Comparison of ENCODE assay signal across 8 mouse cellular contexts in the genomic region with DNA sequence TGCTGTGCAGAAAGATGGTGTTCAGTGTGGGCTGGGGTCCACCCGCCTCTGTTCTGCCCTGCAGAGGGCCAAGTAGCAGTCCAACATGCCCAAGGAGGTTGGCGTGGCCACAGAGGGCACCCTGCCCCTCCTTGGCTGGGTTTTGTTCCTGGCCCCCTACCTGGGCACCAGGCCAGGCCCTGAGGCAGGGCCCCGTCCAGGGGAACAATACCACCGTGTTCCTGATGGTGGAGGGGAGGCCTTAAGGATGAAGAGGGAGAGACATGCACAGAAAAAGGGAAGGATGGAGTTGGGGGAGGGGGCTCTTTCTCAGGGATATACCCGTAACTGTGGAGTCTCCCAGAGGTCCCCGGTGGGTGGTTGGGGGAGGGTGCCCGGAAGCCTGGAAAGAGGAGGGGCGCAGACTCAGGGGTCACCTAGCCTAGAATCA. TPM values are rescaled to one million over a fixed set of nuclear protein-coding genes. Genes with fewer than 3 reads are reported as not detected.
DNase-seq lines count a peak whose midpoint lies in the region; ATAC-seq and TF ChIP-seq lines count a peak whose summit lies in the region.

No protein-coding gene starts in this region.

- no peak for TF ChIP-seq CTCF in lung, embryonic 14.5 days (IDR thresholded peaks at IDR 0.05; ENCODE audit: low read depth)
- no peak for TF ChIP-seq CTCF in hindbrain, postnatal 0 days (IDR thresholded peaks at IDR 0.05; ENCODE audit: low read depth)

- H3K9me3 ChIP-seq in lung, embryonic 14.5 days (ENCODE audit: low read depth, low read length), result no peaks in the 10 kb centered on the region
- no peaks in the 10 kb centered on the region for H3K9me3 ChIP-seq in embryonic facial prominence, embryonic 11.5 days (replicated peaks; ENCODE audit: control insufficient read depth, low read length)
- H3K9me3 ChIP-seq in hindbrain, postnatal 0 days (ENCODE audit: low read length), result no peaks in the 10 kb centered on the region
- H3K9me3 ChIP-seq in midbrain, embryonic 14.5 days (ENCODE audit: control insufficient read depth, low read length), result no peaks in the 10 kb centered on the region

- peaks cover 49% of the 10 kb centered on the region for H3K4me1 ChIP-seq in lung, embryonic 14.5 days (ENCODE audit: insufficient read depth)
- peaks cover 16% of the 10 kb centered on the region for H3K4me1 ChIP-seq in embryonic facial prominence, embryonic 11.5 days (ENCODE audit: control insufficient read depth, insufficient read depth, low read length)
- H3K4me1 ChIP-seq in hindbrain, postnatal 0 days (ENCODE audit: insufficient read depth, low read length), result peaks cover 25% of the 10 kb centered on the region
- peaks cover 42% of the 10 kb centered on the region for H3K4me1 ChIP-seq in midbrain, embryonic 14.5 days (ENCODE audit: control insufficient read depth, insufficient read depth, low read length)

- whole genome bisulfite sequencing in lung, embryonic 14.5 days, result 21% methylated on average over 8 of the region's 8 CpGs
- WGBS in embryonic facial prominence, embryonic 11.5 days, result 15% methylated on average over 8 of the region's 8 CpGs
- 19% methylated on average over 8 of the region's 8 CpGs for WGBS in hindbrain, postnatal 0 days
- 22% methylated on average over 8 of the region's 8 CpGs for WGBS in midbrain, embryonic 14.5 days

- H3K27ac ChIP-seq in lung, embryonic 14.5 days (ENCODE audit: low read depth), result peak overlapping the region; percentile 99
- peak overlapping the region; percentile 96 for H3K27ac ChIP-seq in embryonic facial prominence, embryonic 11.5 days (replicated peaks; ENCODE audit: low read depth, low read length)
- H3K27ac ChIP-seq in hindbrain, postnatal 0 days, result peak overlapping the region; percentile 80
- H3K27ac ChIP-seq in midbrain, embryonic 14.5 days (replicated peaks; ENCODE audit: low read depth, low read length), result 0 out of 2 replicates have a peak overlapping the region, but pooled peaks have one; percentile 42

- no peak for ATAC-seq in lung, embryonic 14.5 days (ENCODE audit: insufficient read depth)
- ATAC-seq in embryonic facial prominence, embryonic 11.5 days (replicated peaks; ENCODE audit: insufficient number of reproducible peaks, low FRiP score, low TSS enrichment, low read depth), result no peak
- no peak; the same call in 1 of the 2 replicates for ATAC-seq in hindbrain, postnatal 0 days
- no peak for ATAC-seq in midbrain, embryonic 14.5 days (ENCODE audit: low FRiP score, low TSS enrichment)

- H3K4me3 ChIP-seq in lung, embryonic 14.5 days (ENCODE audit: low read depth, low read length), result peak overlapping the region; percentile 77
- peak overlapping the region; percentile 50 for H3K4me3 ChIP-seq in embryonic facial prominence, embryonic 11.5 days (ENCODE audit: low read depth, low read length)
- H3K4me3 ChIP-seq in hindbrain, postnatal 0 days (ENCODE audit: low read length), result peak overlapping the region; percentile 47; the same call in 1 of the 2 replicates
- H3K4me3 ChIP-seq in midbrain, embryonic 14.5 days (replicated peaks; ENCODE audit: low read depth, low read length), result no peak overlapping the region

- peak; percentile 56 for DNase-seq in lung, embryonic 14.5 days
- DNase-seq in lung, postnatal 25 days (ENCODE audit: low spot score), result no peak
- DNase-seq in embryonic facial prominence, embryonic 11.5 days (ENCODE audit: low spot score), result no peak
- peak; percentile 38 for DNase-seq in hindbrain, postnatal 0 days (ENCODE audit: low spot score)
- peak; percentile 46 for DNase-seq in midbrain, embryonic 14.5 days
- DNase-seq in right cerebral cortex, postnatal 25 days, result no peak
- no peak for DNase-seq in layer of hippocampus, adult 9-10 months (ENCODE audit: low spot score)
- no peak for DNase-seq in urinary bladder, postnatal 10 days (ENCODE audit: low spot score)

- H3K4me2 ChIP-seq in lung, embryonic 14.5 days, result peak overlapping the region; percentile 94
- peak overlapping the region; percentile 91 for H3K4me2 ChIP-seq in embryonic facial prominence, embryonic 11.5 days (ENCODE audit: low read depth, low read length)
- H3K4me2 ChIP-seq in hindbrain, postnatal 0 days (ENCODE audit: low read depth, low read length), result peak overlapping the region; percentile 76
- peak overlapping the region; percentile 66 for H3K4me2 ChIP-seq in midbrain, embryonic 14.5 days (ENCODE audit: low read length)

- no peaks in the 10 kb centered on the region for H3K27me3 ChIP-seq in lung, embryonic 14.5 days (ENCODE audit: insufficient read depth, low read length)
- H3K27me3 ChIP-seq in embryonic facial prominence, embryonic 11.5 days (ENCODE audit: control insufficient read depth, insufficient read depth, low read length), result no peaks in the 10 kb centered on the region
- no peaks in the 10 kb centered on the region for H3K27me3 ChIP-seq in hindbrain, postnatal 0 days (ENCODE audit: insufficient read depth, low read length)
- H3K27me3 ChIP-seq in midbrain, embryonic 14.5 days (ENCODE audit: control insufficient read depth, insufficient read depth, low read length), result no peaks in the 10 kb centered on the region; the same call in 1 of the 2 replicates

- H3K36me3 ChIP-seq in lung, embryonic 14.5 days (ENCODE audit: insufficient read depth), result peaks cover 3% of the 10 kb centered on the region; the same call in 1 of the 2 replicates
- H3K36me3 ChIP-seq in embryonic facial prominence, embryonic 11.5 days (replicated peaks; ENCODE audit: control insufficient read depth, insufficient read depth, low read depth, low read length), result no peaks in the 10 kb centered on the region
- no peaks in the 10 kb centered on the region for H3K36me3 ChIP-seq in hindbrain, postnatal 0 days (ENCODE audit: insufficient read depth, low read length)
- no peaks in the 10 kb centered on the region for H3K36me3 ChIP-seq in midbrain, embryonic 14.5 days (ENCODE audit: control insufficient read depth, insufficient read depth, low read length)

- H3K9ac ChIP-seq in lung, embryonic 14.5 days, result peak overlapping the region; percentile 86
- peak overlapping the region; percentile 25 for H3K9ac ChIP-seq in embryonic facial prominence, embryonic 11.5 days (replicated peaks; ENCODE audit: low read length)
- H3K9ac ChIP-seq in hindbrain, postnatal 0 days (replicated peaks; ENCODE audit: low read length), result peak overlapping the region; percentile 51
- H3K9ac ChIP-seq in midbrain, embryonic 14.5 days (replicated peaks; ENCODE audit: low read length), result peak overlapping the region; percentile 57; the same call in 1 of the 2 replicates

RNA-seq across cellular contexts. Expression of a gene that starts 15.1 kb away (rescaled TPM):
- polyA plus RNA-seq in lung, embryonic 14.5 days (2014; fragmentation: Nextera tagmentation; extraction: Ambion mirVana), result 2.8 and 4.2 TPM in 2 replicates
- 3.9 and 4.7 TPM in 2 replicates for polyA plus RNA-seq in embryonic facial prominence, embryonic 11.5 days (2014; fragmentation: Nextera tagmentation; extraction: Ambion mirVana)
- total RNA-seq in hindbrain, postnatal 0 days (2014; rRNA removed), result 2.3 and 3.2 TPM in 2 replicates
- 11.5 and 15.5 TPM in 2 replicates for polyA plus RNA-seq in hindbrain, postnatal 0 days (2015; fragmentation: Nextera tagmentation; extraction: Ambion mirVana)
- polyA plus RNA-seq in midbrain, embryonic 14.5 days (2014; fragmentation: Nextera tagmentation; extraction: Ambion mirVana), result 9.4 and 11.7 TPM in 2 replicates

RNA-seq across cellular contexts. Expression of a gene that starts 36.7 kb away (rescaled TPM):
- 13.9 and 14.4 TPM in 2 replicates for polyA plus RNA-seq in lung, embryonic 14.5 days (2014; fragmentation: Nextera tagmentation; extraction: Ambion mirVana)
- 15.3 and 16.9 TPM in 2 replicates for polyA plus RNA-seq in embryonic facial prominence, embryonic 11.5 days (2014; fragmentation: Nextera tagmentation; extraction: Ambion mirVana)
- total RNA-seq in hindbrain, postnatal 0 days (2014; rRNA removed), result 44.1 and 50.6 TPM in 2 replicates
- polyA plus RNA-seq in hindbrain, postnatal 0 days (2015; fragmentation: Nextera tagmentation; extraction: Ambion mirVana), result 11.0 and 11.3 TPM in 2 replicates
- 28.7 and 35.6 TPM in 2 replicates for polyA plus RNA-seq in midbrain, embryonic 14.5 days (2014; fragmentation: Nextera tagmentation; extraction: Ambion mirVana)

RNA-seq across cellular contexts. Expression of a gene that starts 49.4 kb away (rescaled TPM):
- polyA plus RNA-seq in lung, embryonic 14.5 days (2014; fragmentation: Nextera tagmentation; extraction: Ambion mirVana), result 377 and 384 TPM in 2 replicates
- polyA plus RNA-seq in embryonic facial prominence, embryonic 11.5 days (2014; fragmentation: Nextera tagmentation; extraction: Ambion mirVana), result 322 and 340 TPM in 2 replicates
- 69.4 and 79.5 TPM in 2 replicates for total RNA-seq in hindbrain, postnatal 0 days (2014; rRNA removed)
- polyA plus RNA-seq in hindbrain, postnatal 0 days (2015; fragmentation: Nextera tagmentation; extraction: Ambion mirVana), result 318 and 325 TPM in 2 replicates
- 261 and 282 TPM in 2 replicates for polyA plus RNA-seq in midbrain, embryonic 14.5 days (2014; fragmentation: Nextera tagmentation; extraction: Ambion mirVana)

RNA-seq across cellular contexts. Expression of a gene that starts 52.3 kb away (rescaled TPM):
- 0.66 and 0.99 TPM in 2 replicates for polyA plus RNA-seq in lung, embryonic 14.5 days (2014; fragmentation: Nextera tagmentation; extraction: Ambion mirVana)
- 0.53 and 0.67 TPM in 2 replicates for polyA plus RNA-seq in embryonic facial prominence, embryonic 11.5 days (2014; fragmentation: Nextera tagmentation; extraction: Ambion mirVana)
- total RNA-seq in hindbrain, postnatal 0 days (2014; rRNA removed), result 3.3 and 5.9 TPM in 2 replicates
- polyA plus RNA-seq in hindbrain, postnatal 0 days (2015; fragmentation: Nextera tagmentation; extraction: Ambion mirVana), result 2.7 and 3.0 TPM in 2 replicates
- 1.8 and 1.9 TPM in 2 replicates for polyA plus RNA-seq in midbrain, embryonic 14.5 days (2014; fragmentation: Nextera tagmentation; extraction: Ambion mirVana)

RNA-seq across cellular contexts. Expression of a gene that starts 52.4 kb away (rescaled TPM):
- polyA plus RNA-seq in lung, embryonic 14.5 days (2014; fragmentation: Nextera tagmentation; extraction: Ambion mirVana), result 17.3 and 23.6 TPM in 2 replicates
- 9.5 and 10.0 TPM in 2 replicates for polyA plus RNA-seq in embryonic facial prominence, embryonic 11.5 days (2014; fragmentation: Nextera tagmentation; extraction: Ambion mirVana)
- 66.2 and 75.1 TPM in 2 replicates for total RNA-seq in hindbrain, postnatal 0 days (2014; rRNA removed)
- 47.1 and 49.6 TPM in 2 replicates for polyA plus RNA-seq in hindbrain, postnatal 0 days (2015; fragmentation: Nextera tagmentation; extraction: Ambion mirVana)
- 28.9 and 33.1 TPM in 2 replicates for polyA plus RNA-seq in midbrain, embryonic 14.5 days (2014; fragmentation: Nextera tagmentation; extraction: Ambion mirVana)

Comparison
In these comparisons a context has a peak if more than half of its experiments do, and no peak if none do; other contexts are left out.
1. DNase-seq: peak in lung, embryonic 14.5 days (single experiment), hindbrain, postnatal 0 days (single experiment) and midbrain, embryonic 14.5 days (single experiment); none in lung, postnatal 25 days (single experiment), embryonic facial prominence, embryonic 11.5 days (single experiment), right cerebral cortex, postnatal 25 days (single experiment), layer of hippocampus, adult 9-10 months (single experiment) and urinary bladder, postnatal 10 days (single experiment).
2. H3K27ac ChIP-seq: peak in every context shown above with its lines; median percentile 99 in lung, embryonic 14.5 days; 96 in embryonic facial prominence, embryonic 11.5 days; 80 in hindbrain, postnatal 0 days; 42 in midbrain, embryonic 14.5 days.
3. H3K9ac ChIP-seq: peak in every context shown above with its lines; median percentile 86 in lung, embryonic 14.5 days; 57 in midbrain, embryonic 14.5 days; 51 in hindbrain, postnatal 0 days; 25 in embryonic facial prominence, embryonic 11.5 days.
4. Peak in every context shown above with its lines, with median percentiles within 50 percentile points of each other: H3K4me2 ChIP-seq.